Mouse (Mus musculus) intestine, embryonic 16.5 days (tissue): Measurements from ENCODE around the gene Tsx. TPM values are rescaled to one million over a fixed set of nuclear protein-coding genes. Genes with fewer than 3 reads are reported as not detected.
"Not testable (repeated sequence)": the region's sequence is repeated elsewhere in the genome, so short reads cannot be mapped to it uniquely, and the experiment has no call there.

Experiments
- ATAC-seq: fragments of 200-750 bp; cut with Nextera tagmentation; 2 replicates; pipeline ENCODE4 v1.8.0; 2017; ENCODE audit warnings: moderate TSS enrichment, moderate library complexity
- H3K27ac ChIP-seq: fragments of 300-500 bp; sonication (generic); 2 replicates; pipeline ENCODE4 v1.5.1; 2014; ENCODE audit warnings: mild to moderate bottlenecking, low read length
- H3K27me3 ChIP-seq: fragments of 300-500 bp; sonication (generic); replicated peaks from 2 replicates; pipeline ENCODE4 v1.6.1; 2014; ENCODE audit warnings: low read length, control low read depth, mixed read lengths; ENCODE audit not compliant: control insufficient read depth, insufficient read depth
- H3K36me3 ChIP-seq: fragments of 300-500 bp; sonication (generic); 2 replicates; pipeline ENCODE4 v1.6.1; 2014; ENCODE audit warnings: low read length, control low read depth; ENCODE audit not compliant: control insufficient read depth, insufficient read depth
- H3K4me1 ChIP-seq: fragments of 300-500 bp; sonication (generic); 2 replicates; pipeline ENCODE4 v1.6.1; 2014; ENCODE audit warnings: low read length, control low read depth, mixed read lengths; ENCODE audit not compliant: control insufficient read depth, insufficient read depth
- H3K4me2 ChIP-seq: fragments of 300-500 bp; sonication (generic); 2 replicates; pipeline ENCODE4 v1.6.1; 2014; ENCODE audit warnings: low read depth, low read length, control low read depth
- H3K4me3 ChIP-seq: fragments of 300-500 bp; sonication (generic); 2 replicates; pipeline ENCODE4 v1.5.1; 2014; ENCODE audit warnings: mild to moderate bottlenecking, low read length
- H3K9ac ChIP-seq: fragments of 300-500 bp; sonication (generic); 2 replicates; pipeline ENCODE4 v1.6.1; 2014; ENCODE audit warnings: low read depth, low read length
- H3K9me3 ChIP-seq: fragments of 300-500 bp; sonication (generic); 2 replicates; pipeline ENCODE4 v1.6.1; 2016; ENCODE audit warnings: low read length, control low read depth; ENCODE audit not compliant: control insufficient read depth
- WGBS: fragments of 180-500 bp; shearing (Covaris S2); extraction: QIAGEN DNeasy Blood & Tissue Kit; methylation state at CpG from one replicate; pipeline ENCODE4 v1.1.7; 2014; 5-methylcytosine and 5-hydroxymethylcytosine counted together
- polyA plus RNA-seq: library from polyadenylated mRNA; unstranded; fragments of >200 nt; fragmentation: Nextera tagmentation; extraction: Ambion mirVana; gene quantifications from 2 replicates; pipeline ENCODE4 v1.2.1, GENCODE M21; 2015

The Tsx gene
- polyA plus RNA-seq, 1 experiment from 2014 or later = 0.17 TPM

GRCm38 (mm10) chrX:103421710-103422109 is 7.4 kb downstream of the Tsx start, which contains the start of gene Gm26992:
Gene Gm26992, plus strand, starts transcription at chrX:103422010.
- Histone ChIP-seq H3K9ac (no peak within 1 kb of the TSS), H3K4me1 (no peaks in the 10 kb centered on the region), H3K27ac (no peak within 1 kb of the TSS), H3K9me3 (no peaks in the 10 kb centered on the region), H3K27me3 (peaks cover 6% of the 10 kb centered on the region; the same call in 1 of the 2 replicates), H3K4me3 (no peak within 1 kb of the TSS), H3K4me2 (no peak within 1 kb of the TSS), H3K36me3 (no peaks in the 10 kb centered on the region)
- ATAC-seq = no peak
- WGBS = 95% methylated on average over 2 of the region's 2 CpGs

GRCm38 (mm10) chrX:103427677-103428076 is 13.4 kb downstream of the Tsx start:
- ATAC-seq = no peak

GRCm38 (mm10) chrX:103432293-103432692 is 18.0 kb downstream of the Tsx start:
- H3K9me3 ChIP-seq = no peaks in the 10 kb centered on the region
- H3K4me2 ChIP-seq = no peak overlapping the region
- 64% methylated on average over 7 of the region's 7 CpGs for WGBS

More at GRCm38 (mm10) chrX:103427677-103428076, 13.4 kb downstream of the Tsx start:
- Histone ChIP-seq H3K4me3 (no peak overlapping the region), H3K36me3 (no peaks in the 10 kb centered on the region), H3K9me3 (no peaks in the 10 kb centered on the region), H3K9ac (no peak overlapping the region), H3K27me3 (no peaks in the 10 kb centered on the region; the same call in 1 of the 2 replicates), H3K4me2 (no peak overlapping the region), H3K27ac (no peak overlapping the region), H3K4me1 (no peaks in the 10 kb centered on the region)
- WGBS = 75% methylated on average over 7 of the region's 7 CpGs

GRCm38 (mm10) chrX:103438023-103438422 is 23.8 kb downstream of the Tsx start:
- Histone ChIP-seq H3K9ac (no peak overlapping the region), H3K4me1 (no peaks in the 10 kb centered on the region), H3K4me3 (no peak overlapping the region), H3K27me3 (peaks cover 18% of the 10 kb centered on the region), H3K9me3 (no peaks in the 10 kb centered on the region), H3K4me2 (no peak overlapping the region), H3K27ac (no peak overlapping the region), H3K36me3 (no peaks in the 10 kb centered on the region)
- 22% methylated on average over 9 of the region's 9 CpGs for WGBS
- no peak for ATAC-seq

More at GRCm38 (mm10) chrX:103432293-103432692, 18.0 kb downstream of the Tsx start:
- Histone ChIP-seq H3K4me1 (no peaks in the 10 kb centered on the region), H3K4me3 (no peak overlapping the region), H3K27me3 (peaks cover 7% of the 10 kb centered on the region), H3K36me3 (no peaks in the 10 kb centered on the region), H3K27ac (no peak overlapping the region), H3K9ac (no peak overlapping the region)
- ATAC-seq = no peak

GRCm38 (mm10) chrX:103440803-103441202 is 26.5 kb downstream of the Tsx start:
- no peak overlapping the region for H3K4me2 ChIP-seq
- no peaks in the 10 kb centered on the region for H3K36me3 ChIP-seq
- 0% methylated on average over 1 of the region's 1 CpGs for WGBS
- no peaks in the 10 kb centered on the region for H3K4me1 ChIP-seq
- H3K4me3 ChIP-seq = no peak overlapping the region
- no peak overlapping the region for H3K9ac ChIP-seq
- no peak overlapping the region for H3K27ac ChIP-seq
- H3K9me3 ChIP-seq = no peaks in the 10 kb centered on the region
- no peak for ATAC-seq
- peaks cover 22% of the 10 kb centered on the region for H3K27me3 ChIP-seq

GRCm38 (mm10) chrX:103443755-103444154 is 29.5 kb downstream of the Tsx start:
- Histone ChIP-seq H3K9me3 (no peaks in the 10 kb centered on the region), H3K27ac (no peak overlapping the region), H3K9ac (no peak overlapping the region), H3K36me3 (no peaks in the 10 kb centered on the region), H3K27me3 (peaks cover 20% of the 10 kb centered on the region), H3K4me1 (no peaks in the 10 kb centered on the region), H3K4me2 (no peak overlapping the region), H3K4me3 (no peak overlapping the region)
- ATAC-seq = no peak
- 34% methylated on average over 7 of the region's 7 CpGs for WGBS

- 10% methylated on average over 32 of the region's 34 CpGs for WGBS
- H3K9ac ChIP-seq = peak overlapping the region; percentile 27; the same call in 1 of the 2 replicates
- H3K27ac ChIP-seq = no peak overlapping the region
- no peaks in the 10 kb centered on the region for H3K4me1 ChIP-seq
- H3K36me3 ChIP-seq = no peaks in the 10 kb centered on the region
- peak; percentile 33; the same call in 1 of the 2 replicates for ATAC-seq
- peak overlapping the region; percentile 36 for H3K4me3 ChIP-seq
- H3K9me3 ChIP-seq = no peaks in the 10 kb centered on the region
- H3K27me3 ChIP-seq = peaks cover 18% of the 10 kb centered on the region
- peak overlapping the region; percentile 65 for H3K4me2 ChIP-seq
These were observed 33.4 kb downstream of the Tsx start for GRCm38 (mm10) chrX:103447539-103448169.

GRCm38 (mm10) chrX:103448429-103448828 is 34.2 kb downstream of the Tsx start:
- Histone ChIP-seq H3K4me2 (peak overlapping the region; percentile 65; the same call in 1 of the 2 replicates), H3K4me3 (peak overlapping the region; percentile 36; the same call in 1 of the 2 replicates), H3K27me3 (peaks cover 18% of the 10 kb centered on the region)
- ATAC-seq, H3K4me1 ChIP-seq, H3K9ac ChIP-seq, H3K36me3 ChIP-seq, H3K9me3 ChIP-seq, H3K27ac ChIP-seq: not testable (repeated sequence)
- WGBS = 37% methylated on average over 10 of the region's 13 CpGs

GRCm38 (mm10) chrX:103448943-103449722 is 34.9 kb downstream of the Tsx start:
- not testable (repeated sequence) for H3K27ac ChIP-seq, H3K4me1 ChIP-seq, H3K9ac ChIP-seq, ATAC-seq, H3K4me3 ChIP-seq, H3K36me3 ChIP-seq, H3K9me3 ChIP-seq, H3K4me2 ChIP-seq
- WGBS = 72% methylated on average over 18 of the region's 27 CpGs
- peaks cover 18% of the 10 kb centered on the region for H3K27me3 ChIP-seq
